Mouse (Mus musculus): Measurements from ENCODE around the gene Olfr433. TPM values are rescaled to one million over a fixed set of nuclear protein-coding genes. Genes with fewer than 3 reads are reported as not detected.
"Not testable (repeated sequence)": the region's sequence is repeated elsewhere in the genome, so short reads cannot be mapped to it uniquely, and the experiment has no call there.

The Olfr433 gene
- polyA plus RNA-seq, 1 experiment from 2014 or later: not detected

DNA sequence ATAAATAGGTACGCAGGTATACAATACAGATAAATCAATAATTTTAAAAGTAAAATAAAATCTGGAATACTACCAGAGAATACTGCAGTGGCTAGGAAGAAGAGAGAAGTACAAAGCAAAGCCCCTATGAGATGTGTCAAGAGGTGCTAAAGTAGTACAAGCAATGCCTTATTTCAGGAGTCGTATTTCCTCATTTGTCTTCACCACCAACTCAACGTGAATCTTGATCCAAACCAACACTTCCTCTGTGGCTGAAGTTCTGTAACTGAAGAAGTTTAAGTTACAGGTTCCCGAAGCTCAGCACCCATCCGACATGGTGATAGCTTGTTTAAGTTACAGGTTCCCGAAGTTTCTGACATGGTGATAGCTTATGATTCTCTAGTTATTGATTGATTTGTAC, 7.7 kb downstream of the Olfr433 start:
- not testable (repeated sequence) for ATAC-seq (ENCODE audit: low FRiP score, low TSS enrichment); H3K9me3 ChIP-seq (ENCODE audit: control insufficient read depth, low read length); H3K27me3 ChIP-seq (ENCODE audit: control insufficient read depth, insufficient read depth, low read length); H3K4me2 ChIP-seq (replicated peaks; ENCODE audit: low read depth, low read length); H3K4me3 ChIP-seq (ENCODE audit: low read length); H3K36me3 ChIP-seq (ENCODE audit: control insufficient read depth, insufficient read depth, low read length); H3K4me1 ChIP-seq (ENCODE audit: control insufficient read depth, insufficient read depth, low read length); H3K9ac ChIP-seq (ENCODE audit: low read depth, low read length); H3K27ac ChIP-seq (ENCODE audit: low read depth, low read length)
- WGBS: 73% methylated on average over 6 of the region's 6 CpGs

DNA sequence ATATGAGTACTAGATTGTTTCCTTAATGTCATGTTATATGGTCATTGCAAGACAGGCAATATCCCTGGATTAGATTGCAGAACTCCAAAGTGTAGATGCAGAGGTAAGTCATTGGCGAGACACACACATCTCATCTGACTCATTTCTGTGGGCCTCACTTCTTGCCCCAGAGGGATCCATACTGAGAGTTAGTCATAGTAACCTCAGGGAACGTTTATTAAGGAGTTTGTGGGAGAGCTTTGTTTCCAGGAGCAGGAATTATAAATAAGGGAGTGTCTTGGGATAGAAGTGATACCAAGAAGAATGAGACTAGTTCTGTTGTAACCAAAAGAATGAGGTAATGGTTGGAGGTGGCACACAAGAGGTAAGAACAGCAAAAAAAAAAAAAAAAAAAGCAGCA, 8.4 kb downstream of the Olfr433 start, which contains the start of gene Olfr432:
Olfr432 (plus strand) TSS at position 313 of the 400 bp plus-strand sequence.
- Histone ChIP-seq H3K4me3 (ENCODE audit: low read length) (no peak within 1 kb of the TSS), H3K9ac (ENCODE audit: low read depth, low read length) (no peak within 1 kb of the TSS), H3K4me2 (replicated peaks; ENCODE audit: low read depth, low read length) (no peak within 1 kb of the TSS), H3K27ac (ENCODE audit: low read depth, low read length) (no peak within 1 kb of the TSS), H3K27me3 (ENCODE audit: control insufficient read depth, insufficient read depth, low read length) (no peaks in the 10 kb centered on the region), H3K9me3 (ENCODE audit: control insufficient read depth, low read length) (no peaks in the 10 kb centered on the region), H3K4me1 (ENCODE audit: control insufficient read depth, insufficient read depth, low read length) (no peaks in the 10 kb centered on the region), H3K36me3 (ENCODE audit: control insufficient read depth, insufficient read depth, low read length) (no peaks in the 10 kb centered on the region)
- ATAC-seq (ENCODE audit: low FRiP score, low TSS enrichment): no peak
- 70% methylated on average over 2 of the region's 2 CpGs for WGBS

GRCm38 (mm10) chr1:174049357-174049756, 8.9 kb downstream of the Olfr433 start:
- not testable (repeated sequence) for H3K27me3 ChIP-seq (ENCODE audit: control insufficient read depth, insufficient read depth, low read length); H3K27ac ChIP-seq (ENCODE audit: low read depth, low read length); H3K4me3 ChIP-seq (ENCODE audit: low read length); H3K36me3 ChIP-seq (ENCODE audit: control insufficient read depth, insufficient read depth, low read length); H3K9me3 ChIP-seq (ENCODE audit: control insufficient read depth, low read length); H3K4me1 ChIP-seq (ENCODE audit: control insufficient read depth, insufficient read depth, low read length); H3K4me2 ChIP-seq (replicated peaks; ENCODE audit: low read depth, low read length); ATAC-seq (ENCODE audit: low FRiP score, low TSS enrichment); H3K9ac ChIP-seq (ENCODE audit: low read depth, low read length)
- 53% methylated on average over 3 of the region's 4 CpGs for WGBS

DNA sequence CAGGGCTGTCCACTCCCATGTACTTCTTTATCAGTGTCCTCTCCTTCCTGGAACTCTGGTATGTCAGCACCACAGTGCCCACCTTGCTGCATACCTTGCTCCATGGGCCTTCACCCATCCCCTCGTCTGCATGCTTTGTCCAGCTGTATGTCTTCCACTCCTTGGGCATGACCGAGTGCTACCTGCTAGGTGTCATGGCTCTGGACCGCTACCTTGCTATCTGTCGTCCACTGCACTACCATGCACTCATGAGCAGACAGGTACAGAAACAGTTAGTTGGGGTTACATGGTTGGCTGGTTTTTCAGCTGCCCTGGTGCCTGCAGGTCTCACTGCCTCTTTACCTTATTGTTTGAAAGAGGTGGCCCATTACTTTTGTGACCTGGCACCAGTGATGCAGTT, 10.0 kb downstream of the Olfr433 start:
- H3K4me1 ChIP-seq (ENCODE audit: control insufficient read depth, insufficient read depth, low read length): no peaks in the 10 kb centered on the region
- H3K9me3 ChIP-seq (ENCODE audit: control insufficient read depth, low read length): no peaks in the 10 kb centered on the region
- no peak for ATAC-seq (ENCODE audit: low FRiP score, low TSS enrichment)
- H3K4me3 ChIP-seq (ENCODE audit: low read length): no peak overlapping the region
- H3K4me2 ChIP-seq (replicated peaks; ENCODE audit: low read depth, low read length): no peak overlapping the region
- no peaks in the 10 kb centered on the region for H3K36me3 ChIP-seq (ENCODE audit: control insufficient read depth, insufficient read depth, low read length)
- no peak overlapping the region for H3K27ac ChIP-seq (ENCODE audit: low read depth, low read length)
- WGBS: 75% methylated on average over 4 of the region's 4 CpGs
- H3K27me3 ChIP-seq (ENCODE audit: control insufficient read depth, insufficient read depth, low read length): no peaks in the 10 kb centered on the region
- no peak overlapping the region for H3K9ac ChIP-seq (ENCODE audit: low read depth, low read length)

GRCm38 (mm10) chr1:174051515-174051914, 11.0 kb downstream of the Olfr433 start:
- Histone ChIP-seq H3K4me2 (replicated peaks; ENCODE audit: low read depth, low read length) (no peak overlapping the region), H3K27me3 (ENCODE audit: control insufficient read depth, insufficient read depth, low read length) (no peaks in the 10 kb centered on the region), H3K9ac (ENCODE audit: low read depth, low read length) (no peak overlapping the region), H3K36me3 (ENCODE audit: control insufficient read depth, insufficient read depth, low read length) (no peaks in the 10 kb centered on the region), H3K9me3 (ENCODE audit: control insufficient read depth, low read length) (no peaks in the 10 kb centered on the region), H3K27ac (ENCODE audit: low read depth, low read length) (no peak overlapping the region), H3K4me3 (ENCODE audit: low read length) (no peak overlapping the region), H3K4me1 (ENCODE audit: control insufficient read depth, insufficient read depth, low read length) (no peaks in the 10 kb centered on the region)
- no peak for ATAC-seq (ENCODE audit: low FRiP score, low TSS enrichment)
- WGBS: 86% methylated on average over 4 of the region's 4 CpGs

DNA sequence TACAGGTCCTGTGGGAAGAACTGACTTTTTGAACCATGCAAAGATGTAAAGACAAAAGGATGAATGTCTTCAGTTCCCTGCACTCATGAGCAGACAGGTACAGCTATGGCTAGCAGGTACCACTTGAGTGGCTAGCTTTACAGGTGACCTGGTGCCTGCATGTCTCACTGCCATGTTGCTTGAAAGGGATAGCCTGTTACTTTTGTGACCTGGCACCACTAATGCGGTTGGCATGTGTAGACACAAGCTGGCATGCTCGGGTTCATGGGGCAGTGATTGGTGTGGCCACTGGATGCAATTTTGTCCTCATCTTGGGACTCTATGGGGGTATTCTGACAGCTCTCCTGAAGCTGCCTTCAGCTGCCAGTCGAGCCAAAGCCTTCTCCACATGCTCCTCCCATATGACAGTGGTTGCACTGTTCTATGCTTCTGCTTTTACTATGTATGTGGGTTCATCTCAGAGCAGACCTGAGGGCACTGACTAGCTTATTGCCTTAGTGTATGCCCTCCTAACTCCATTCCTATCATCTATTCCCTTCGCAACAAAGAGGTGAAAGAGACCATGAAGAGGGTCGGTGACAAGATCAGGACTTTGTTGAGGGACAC, 11.5 kb downstream of the Olfr433 start:
- Histone ChIP-seq H3K4me3 (ENCODE audit: low read length) (no peak overlapping the region), H3K4me1 (ENCODE audit: control insufficient read depth, insufficient read depth, low read length) (no peaks in the 10 kb centered on the region), H3K36me3 (ENCODE audit: control insufficient read depth, insufficient read depth, low read length) (no peaks in the 10 kb centered on the region), H3K4me2 (replicated peaks; ENCODE audit: low read depth, low read length) (no peak overlapping the region), H3K27ac (ENCODE audit: low read depth, low read length) (no peak overlapping the region), H3K9me3 (ENCODE audit: control insufficient read depth, low read length) (no peaks in the 10 kb centered on the region), H3K9ac (ENCODE audit: low read depth, low read length) (no peak overlapping the region), H3K27me3 (ENCODE audit: control insufficient read depth, insufficient read depth, low read length) (no peaks in the 10 kb centered on the region)
- WGBS: 88% methylated on average over 5 of the region's 5 CpGs
- no peak for ATAC-seq (ENCODE audit: low FRiP score, low TSS enrichment)

DNA sequence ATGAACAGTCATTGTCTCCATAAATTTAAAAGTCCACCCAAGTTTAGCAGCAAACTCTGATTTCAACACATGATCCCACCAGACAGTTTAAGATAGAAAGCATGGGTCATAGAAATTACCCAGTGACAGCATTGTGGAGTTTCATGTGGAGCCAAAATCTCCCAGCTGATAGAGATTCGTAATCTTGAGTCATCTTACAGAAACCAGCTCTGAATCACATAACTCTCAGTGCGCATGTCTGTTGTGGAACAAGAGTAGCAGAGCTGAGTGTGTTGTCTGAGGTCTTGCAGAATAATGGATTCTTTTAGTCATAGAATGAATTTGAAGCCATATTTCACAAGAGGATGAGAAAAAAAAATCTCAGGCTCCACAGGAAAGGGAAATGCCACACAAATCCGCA, 12.5 kb downstream of the Olfr433 start:
- Histone ChIP-seq H3K4me1 (ENCODE audit: control insufficient read depth, insufficient read depth, low read length) (no peaks in the 10 kb centered on the region), H3K9me3 (ENCODE audit: control insufficient read depth, low read length) (no peaks in the 10 kb centered on the region), H3K27ac (ENCODE audit: low read depth, low read length) (no peak overlapping the region), H3K36me3 (ENCODE audit: control insufficient read depth, insufficient read depth, low read length) (no peaks in the 10 kb centered on the region), H3K27me3 (ENCODE audit: control insufficient read depth, insufficient read depth, low read length) (no peaks in the 10 kb centered on the region), H3K4me3 (ENCODE audit: low read length) (no peak overlapping the region), H3K9ac (ENCODE audit: low read depth, low read length) (no peak overlapping the region), H3K4me2 (replicated peaks; ENCODE audit: low read depth, low read length) (no peak overlapping the region)
- WGBS: 71% methylated on average over 3 of the region's 3 CpGs
- no peak for ATAC-seq (ENCODE audit: low FRiP score, low TSS enrichment)

DNA sequence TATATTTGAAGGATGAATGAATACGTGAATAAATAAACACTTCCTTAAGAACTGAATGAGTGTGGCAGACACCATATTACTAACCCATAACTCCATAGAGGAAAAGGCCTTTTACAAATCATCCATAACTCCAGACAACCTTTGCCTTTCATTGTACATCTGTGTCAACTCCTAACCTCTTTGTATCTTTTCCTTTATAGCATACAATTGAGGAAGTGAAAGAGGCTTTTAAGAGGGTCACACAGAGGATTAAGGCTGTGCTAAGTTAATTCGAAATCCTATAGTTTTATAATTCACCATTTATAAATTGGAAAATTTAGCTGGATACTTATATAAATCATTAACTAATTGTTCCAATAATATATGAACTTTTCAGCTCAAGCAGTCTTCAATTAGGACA, 14.7 kb downstream of the Olfr433 start:
- no peak for ATAC-seq (ENCODE audit: low FRiP score, low TSS enrichment)
- Histone ChIP-seq H3K36me3 (ENCODE audit: control insufficient read depth, insufficient read depth, low read length) (no peaks in the 10 kb centered on the region), H3K4me2 (replicated peaks; ENCODE audit: low read depth, low read length) (no peak overlapping the region), H3K9ac (ENCODE audit: low read depth, low read length) (no peak overlapping the region), H3K4me1 (ENCODE audit: control insufficient read depth, insufficient read depth, low read length) (no peaks in the 10 kb centered on the region), H3K4me3 (ENCODE audit: low read length) (no peak overlapping the region), H3K9me3 (ENCODE audit: control insufficient read depth, low read length) (no peaks in the 10 kb centered on the region), H3K27me3 (ENCODE audit: control insufficient read depth, insufficient read depth, low read length) (no peaks in the 10 kb centered on the region), H3K27ac (ENCODE audit: low read depth, low read length) (no peak overlapping the region)
- WGBS: 88% methylated on average over 2 of the region's 2 CpGs

DNA sequence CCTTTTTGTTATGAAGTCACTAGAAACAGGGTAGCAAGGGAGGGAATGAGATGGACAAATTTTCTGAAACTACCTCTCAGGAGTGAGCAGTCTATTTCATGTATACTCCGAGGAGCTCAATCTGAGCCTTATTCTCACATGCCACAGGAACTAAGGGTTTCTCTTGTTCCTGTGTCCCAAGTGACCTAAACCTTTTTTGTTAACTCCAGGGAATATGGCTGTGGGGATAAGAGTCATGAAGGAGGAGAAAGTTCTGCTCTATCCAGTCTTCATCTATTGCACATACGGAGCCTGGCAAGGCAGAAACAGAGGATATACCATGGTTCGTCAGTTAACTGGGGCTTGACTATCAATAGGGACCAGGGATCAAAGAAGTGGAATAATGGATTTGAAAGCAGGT, 25.8 kb downstream of the Olfr433 start, which contains the start of gene Olfr430:
Olfr430 (plus strand) TSS at position 301 of the 400 bp plus-strand sequence.
- Histone ChIP-seq H3K4me3 (ENCODE audit: low read length) (no peak within 1 kb of the TSS), H3K9ac (ENCODE audit: low read depth, low read length) (no peak within 1 kb of the TSS), H3K9me3 (ENCODE audit: control insufficient read depth, low read length) (no peaks in the 10 kb centered on the region), H3K4me2 (replicated peaks; ENCODE audit: low read depth, low read length) (no peak within 1 kb of the TSS), H3K36me3 (ENCODE audit: control insufficient read depth, insufficient read depth, low read length) (no peaks in the 10 kb centered on the region), H3K4me1 (ENCODE audit: control insufficient read depth, insufficient read depth, low read length) (no peaks in the 10 kb centered on the region), H3K27ac (ENCODE audit: low read depth, low read length) (no peak within 1 kb of the TSS), H3K27me3 (ENCODE audit: control insufficient read depth, insufficient read depth, low read length) (no peaks in the 10 kb centered on the region)
- ATAC-seq (ENCODE audit: low FRiP score, low TSS enrichment): no peak
- WGBS: 87% methylated on average over 3 of the region's 3 CpGs
